Mouse (Mus musculus) lung, adult 2 months (tissue): Measurements from ENCODE around the gene Fmo9.

Experiments
- CTCF ChIP-seq: fragments of 200-500 bp; IDR thresholded peaks from 2 replicates; pipeline ENCODE4 v1.5.1; 2011; ENCODE audit warnings: mild to moderate bottlenecking, low read length, control low read depth; ENCODE audit not compliant: insufficient read depth
- POLR2A ChIP-seq: fragments of 200-500 bp; IDR thresholded peaks from 2 replicates; pipeline ENCODE4 v1.6.1; 2011; ENCODE audit warnings: low read depth, mild to moderate bottlenecking, control low read depth, low read length, borderline replicate concordance; ENCODE audit errors: extremely low read depth

DNA sequence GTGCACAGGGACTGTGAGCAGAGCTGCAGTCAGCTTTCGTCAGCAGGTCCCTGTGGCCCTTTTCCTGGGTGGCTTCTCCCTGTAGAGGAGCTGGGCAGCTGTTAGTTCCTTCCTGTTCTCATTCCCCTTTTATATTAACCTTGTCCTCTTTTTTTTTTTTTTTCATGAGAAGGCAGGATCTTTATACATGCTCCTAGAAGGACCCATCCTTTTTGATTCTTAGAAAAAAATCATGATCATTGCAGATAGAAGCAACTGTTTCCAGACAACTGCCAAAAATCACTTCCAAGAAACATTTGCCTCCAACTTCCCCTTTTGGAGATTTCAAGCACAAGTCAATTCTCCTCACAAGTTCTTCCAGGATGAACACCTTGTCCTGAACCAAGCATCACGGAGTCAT, 34.1 kb downstream of the Fmo9 start, which contains the start of gene Gm4847:
- no peak for TF ChIP-seq CTCF
- TF ChIP-seq POLR2A: no peak
